Mouse (Mus musculus) heart, embryonic 13.5 days (tissue): Measurements from ENCODE around the gene Gm3106. TPM values are rescaled to one million over a fixed set of nuclear protein-coding genes. Genes with fewer than 3 reads are reported as not detected.
"Not testable (repeated sequence)": the region's sequence is repeated elsewhere in the genome, so short reads cannot be mapped to it uniquely, and the experiment has no call there.

Source experiments
- ATAC-seq: fragments of 200-750 bp; cut with Nextera tagmentation; 2 replicates; pipeline ENCODE4 v1.8.0; 2017; ENCODE audit warnings: moderate TSS enrichment; ENCODE audit not compliant: insufficient number of reproducible peaks, low FRiP score, low TSS enrichment; ENCODE audit errors: extremely low read depth
- H3K27ac ChIP-seq: fragments of 300-500 bp; sonication (generic); replicated peaks from 2 replicates; pipeline ENCODE4 v1.5.1; 2015; ENCODE audit warnings: moderate library complexity, mild to moderate bottlenecking, inconsistent platforms
- H3K27me3 ChIP-seq: fragments of 300-500 bp; sonication (generic); replicated peaks from 2 replicates; pipeline ENCODE4 v1.6.1; 2015; ENCODE audit warnings: mild to moderate bottlenecking, inconsistent platforms
- H3K36me3 ChIP-seq: fragments of 300-500 bp; sonication (generic); 2 replicates; pipeline ENCODE4 v1.6.1; 2015; ENCODE audit warnings: mild to moderate bottlenecking, inconsistent platforms
- H3K4me1 ChIP-seq: fragments of 300-500 bp; sonication (generic); 2 replicates; pipeline ENCODE4 v1.6.1; 2015; ENCODE audit warnings: inconsistent platforms
- H3K4me2 ChIP-seq: fragments of 300-500 bp; sonication (generic); 2 replicates; pipeline ENCODE4 v1.6.1; 2015; ENCODE audit warnings: inconsistent platforms, mild to moderate bottlenecking, moderate library complexity
- H3K4me3 ChIP-seq: fragments of 300-500 bp; sonication (generic); 2 replicates; pipeline ENCODE4 v1.5.1; 2015; ENCODE audit warnings: moderate library complexity, mild to moderate bottlenecking, inconsistent platforms
- H3K9ac ChIP-seq: fragments of 300-500 bp; sonication (generic); 2 replicates; pipeline ENCODE4 v1.6.1; 2015; ENCODE audit warnings: inconsistent platforms, mild to moderate bottlenecking, moderate library complexity
- H3K9me3 ChIP-seq: fragments of 300-500 bp; sonication (generic); 2 replicates; pipeline ENCODE4 v1.6.1; 2016; ENCODE audit warnings: inconsistent platforms
- WGBS: fragments of 180-500 bp; shearing (Covaris S2); methylation state at CpG from one replicate; pipeline ENCODE4 v1.1.7; 2015; ENCODE audit warnings: mixed read lengths; 5-methylcytosine and 5-hydroxymethylcytosine counted together
- polyA plus RNA-seq: library from polyadenylated mRNA; unstranded; fragments of >200 nt; fragmentation: Nextera tagmentation; extraction: Ambion mirVana; gene quantifications from 2 replicates; pipeline ENCODE4 v1.2.1, GENCODE M21; 2015

The Gm3106 gene
- not detected in 2 replicates for polyA plus RNA-seq

- ATAC-seq, result not testable (repeated sequence)
These were observed at the start of gene Gm3106 for GRCm38 (mm10) chr5:94217705-94218104. Gene Gm3106, plus strand, starts transcription at chr5:94218005.

More at GRCm38 (mm10) chr5:94217705-94218104, at the start of gene Gm3106:
- no CpG with 5 or more reads among the region's 2 CpGs for WGBS
- H3K36me3 ChIP-seq, H3K4me1 ChIP-seq, H3K27ac ChIP-seq, H3K9ac ChIP-seq, H3K4me2 ChIP-seq, H3K4me3 ChIP-seq, H3K9me3 ChIP-seq, H3K27me3 ChIP-seq: not testable (repeated sequence)

Other genes starting within 250 kb of the Gm3106 start
- not detected in 2 replicates for gene BC061212, start 147.5 kb upstream of the Gm3106 start, polyA plus RNA-seq
- gene Gm6351, start 141.6 kb upstream of the Gm3106 start, polyA plus RNA-seq, result not detected in 2 replicates
- not detected in 2 replicates for gene A430089I19Rik, start 88.8 kb downstream of the Gm3106 start, polyA plus RNA-seq
- gene Gm6502, start 96.4 kb downstream of the Gm3106 start, polyA plus RNA-seq, result not detected in 2 replicates
- not detected in 2 replicates for gene AA792892, start 121.7 kb downstream of the Gm3106 start, polyA plus RNA-seq
- not detected in 2 replicates for gene Gm7682, start 227.8 kb downstream of the Gm3106 start, polyA plus RNA-seq